Mouse (Mus musculus) midbrain, embryonic 11.5 days (tissue): ENCODE measurements around the gene Eomes. TPM values are rescaled to one million over a fixed set of nuclear protein-coding genes. Genes with fewer than 3 reads are reported as not detected.

Experiments used
- ATAC-seq: fragments of 200-750 bp; cut with Nextera tagmentation; 2 replicates; pipeline ENCODE4 v1.8.0; 2017; ENCODE audit warnings: moderate TSS enrichment, moderate library complexity; ENCODE audit not compliant: low FRiP score
- DNase-seq: peaks from one replicate; pipeline ENCODE4 v3.0.0; 2015; ENCODE audit warnings: low spot score; ENCODE audit errors: missing footprints
- H3K27ac ChIP-seq: fragments of 300-500 bp; sonication (generic); 2 replicates; pipeline ENCODE4 v1.5.1; 2014; ENCODE audit warnings: low read depth, low read length
- H3K27me3 ChIP-seq: fragments of 300-500 bp; sonication (generic); 2 replicates; pipeline ENCODE4 v1.6.1; 2014; ENCODE audit warnings: mild to moderate bottlenecking, low read length, moderate library complexity, mixed read lengths; ENCODE audit not compliant: control insufficient read depth, insufficient read depth
- H3K36me3 ChIP-seq: fragments of 300-500 bp; sonication (generic); 2 replicates; pipeline ENCODE4 v1.6.1; 2014; ENCODE audit warnings: mild to moderate bottlenecking, low read length, moderate library complexity, mixed read lengths; ENCODE audit not compliant: control insufficient read depth, insufficient read depth
- H3K4me1 ChIP-seq: fragments of 300-500 bp; sonication (generic); 2 replicates; pipeline ENCODE4 v1.6.1; 2014; ENCODE audit warnings: low read length; ENCODE audit not compliant: control insufficient read depth, insufficient read depth
- H3K4me2 ChIP-seq: fragments of 300-500 bp; sonication (generic); 2 replicates; pipeline ENCODE4 v1.6.1; 2014; ENCODE audit warnings: mild to moderate bottlenecking, moderate library complexity
- H3K4me3 ChIP-seq: fragments of 300-500 bp; sonication (generic); 2 replicates; pipeline ENCODE4 v1.5.1; 2014; ENCODE audit warnings: low read depth, low read length
- H3K9ac ChIP-seq: fragments of 300-500 bp; sonication (generic); 2 replicates; pipeline ENCODE4 v1.6.1; 2014; ENCODE audit warnings: low read length
- H3K9me3 ChIP-seq: fragments of 300-500 bp; sonication (generic); 2 replicates; pipeline ENCODE4 v1.6.1; 2016; ENCODE audit warnings: low read length; ENCODE audit not compliant: control insufficient read depth
- WGBS: fragments of 180-500 bp; shearing (Covaris S2); extraction: QIAGEN DNeasy Blood & Tissue Kit; methylation state at CpG from one replicate; pipeline ENCODE4 v1.1.7; 2014; 5-methylcytosine and 5-hydroxymethylcytosine counted together
- polyA plus RNA-seq: library from polyadenylated mRNA; unstranded; fragments of >200 nt; fragmentation: Nextera tagmentation; extraction: Ambion mirVana; gene quantifications from 2 replicates; pipeline ENCODE4 v1.2.1, GENCODE M21; 2014

The Eomes gene
- polyA plus RNA-seq, 1 experiment from 2014 or later = 1.1 TPM

- H3K27me3 ChIP-seq = peaks cover 32% of the 10 kb centered on the region
- H3K9ac ChIP-seq = no peak overlapping the region
- H3K36me3 ChIP-seq = no peaks in the 10 kb centered on the region
- no peaks in the 10 kb centered on the region for H3K9me3 ChIP-seq
- DNase-seq (no peak), ATAC-seq (no peak)
- H3K27ac ChIP-seq = no peak overlapping the region
- no peak overlapping the region for H3K4me2 ChIP-seq
- H3K4me3 ChIP-seq = no peak overlapping the region
- WGBS = 84% methylated on average over 4 of the region's 4 CpGs
- peaks cover 20% of the 10 kb centered on the region for H3K4me1 ChIP-seq
Observed at GRCm38 (mm10) chr9:118491195-118491594, 13.2 kb downstream of the Eomes start.

- 88% methylated on average over 8 of the region's 8 CpGs for WGBS
- no peak overlapping the region for H3K4me2 ChIP-seq
- H3K27ac ChIP-seq = no peak overlapping the region
- ATAC-seq = no peak
- H3K9me3 ChIP-seq = no peaks in the 10 kb centered on the region
- no peak overlapping the region for H3K9ac ChIP-seq
- H3K36me3 ChIP-seq = no peaks in the 10 kb centered on the region
- no peak overlapping the region for H3K4me3 ChIP-seq
- no peak for DNase-seq
- H3K4me1 ChIP-seq = peaks cover 4% of the 10 kb centered on the region
- H3K27me3 ChIP-seq = peaks cover 12% of the 10 kb centered on the region
Observed at GRCm38 (mm10) chr9:118492932-118493698, 15.1 kb downstream of the Eomes start.

GRCm38 (mm10) chr9:118494106-118494505 is 16.1 kb downstream of the Eomes start:
- Histone ChIP-seq H3K27me3 (peaks cover 2% of the 10 kb centered on the region; the same call in 1 of the 2 replicates), H3K27ac (no peak overlapping the region), H3K4me3 (no peak overlapping the region), H3K4me1 (no peaks in the 10 kb centered on the region; the same call in 1 of the 2 replicates), H3K36me3 (no peaks in the 10 kb centered on the region), H3K4me2 (no peak overlapping the region), H3K9me3 (no peaks in the 10 kb centered on the region), H3K9ac (no peak overlapping the region)
- ATAC-seq (no peak), DNase-seq (no peak)
- WGBS = 91% methylated on average over 5 of the region's 5 CpGs

- Histone ChIP-seq H3K27ac (no peak overlapping the region), H3K9ac (no peak overlapping the region), H3K4me3 (no peak overlapping the region), H3K27me3 (no peaks in the 10 kb centered on the region), H3K9me3 (no peaks in the 10 kb centered on the region), H3K4me2 (no peak overlapping the region), H3K4me1 (no peaks in the 10 kb centered on the region), H3K36me3 (no peaks in the 10 kb centered on the region)
- no peak for ATAC-seq
- DNase-seq = no peak
- 85% methylated on average over 3 of the region's 3 CpGs for WGBS
Observed at GRCm38 (mm10) chr9:118495933-118496332, 17.9 kb downstream of the Eomes start.

GRCm38 (mm10) chr9:118496952-118497351 is 18.9 kb downstream of the Eomes start:
- Histone ChIP-seq H3K27ac (no peak overlapping the region), H3K4me2 (no peak overlapping the region), H3K27me3 (no peaks in the 10 kb centered on the region), H3K4me3 (no peak overlapping the region), H3K4me1 (no peaks in the 10 kb centered on the region), H3K9ac (no peak overlapping the region), H3K9me3 (no peaks in the 10 kb centered on the region), H3K36me3 (no peaks in the 10 kb centered on the region)
- DNase-seq = no peak
- 87% methylated on average over 3 of the region's 3 CpGs for WGBS
- no peak for ATAC-seq

GRCm38 (mm10) chr9:118498061-118498460 is 20.0 kb downstream of the Eomes start:
- DNase-seq = no peak

GRCm38 (mm10) chr9:118500963-118501362 is 23.0 kb downstream of the Eomes start:
- Histone ChIP-seq H3K9me3 (no peaks in the 10 kb centered on the region), H3K9ac (no peak overlapping the region), H3K27me3 (no peaks in the 10 kb centered on the region), H3K27ac (no peak overlapping the region), H3K4me3 (no peak overlapping the region), H3K4me1 (peaks cover 3% of the 10 kb centered on the region; the same call in 1 of the 2 replicates), H3K4me2 (no peak overlapping the region), H3K36me3 (no peaks in the 10 kb centered on the region)
- no peak for ATAC-seq
- DNase-seq = no peak
- 81% methylated on average over 6 of the region's 6 CpGs for WGBS

More at GRCm38 (mm10) chr9:118498061-118498460, 20.0 kb downstream of the Eomes start:
- no peak overlapping the region for H3K27ac ChIP-seq
- no peaks in the 10 kb centered on the region for H3K4me1 ChIP-seq
- 70% methylated on average over 7 of the region's 7 CpGs for WGBS
- ATAC-seq = no peak
- no peaks in the 10 kb centered on the region for H3K27me3 ChIP-seq
- H3K9ac ChIP-seq = no peak overlapping the region
- no peak overlapping the region for H3K4me2 ChIP-seq
- H3K4me3 ChIP-seq = no peak overlapping the region
- no peaks in the 10 kb centered on the region for H3K36me3 ChIP-seq
- no peaks in the 10 kb centered on the region for H3K9me3 ChIP-seq

- no peak for ATAC-seq
- Histone ChIP-seq H3K9ac (no peak overlapping the region), H3K27me3 (no peaks in the 10 kb centered on the region), H3K36me3 (no peaks in the 10 kb centered on the region), H3K9me3 (no peaks in the 10 kb centered on the region), H3K27ac (no peak overlapping the region), H3K4me3 (no peak overlapping the region), H3K4me2 (no peak overlapping the region), H3K4me1 (peaks cover 18% of the 10 kb centered on the region)
- no peak for DNase-seq
- 90% methylated on average over 3 of the region's 3 CpGs for WGBS
Observed at GRCm38 (mm10) chr9:118504656-118505055, 26.6 kb downstream of the Eomes start.

- WGBS = under 1% methylated on average over 36 of the region's 43 CpGs
- no peaks in the 10 kb centered on the region for H3K36me3 ChIP-seq
- peaks cover 18% of the 10 kb centered on the region for H3K4me1 ChIP-seq
- H3K4me3 ChIP-seq = peak within 1 kb of the TSS; percentile 94
- peak within 1 kb of the TSS; percentile 99 for H3K4me2 ChIP-seq
- no peaks in the 10 kb centered on the region for H3K27me3 ChIP-seq
- DNase-seq (peak; percentile 97), ATAC-seq (peak; percentile 93)
- H3K27ac ChIP-seq = peak within 1 kb of the TSS; percentile 35; the same call in 1 of the 2 replicates
- H3K9ac ChIP-seq = peak within 1 kb of the TSS; percentile 94
- no peaks in the 10 kb centered on the region for H3K9me3 ChIP-seq
Observed at GRCm38 (mm10) chr9:118506020-118506403, 28.0 kb downstream of the Eomes start, which contains the start of gene Golga4. Gene Golga4 (plus strand): TSS chr9:118506267.
